Mouse (Mus musculus): ENCODE measurements around the gene Inpp5d. TPM values are rescaled to one million over a fixed set of nuclear protein-coding genes. Genes with fewer than 3 reads are reported as not detected.

The Inpp5d gene
- polyA plus RNA-seq, 1 experiment from 2014 or later = 13.6 TPM

- Histone ChIP-seq H3K4me3 (ENCODE audit: low read depth, low read length) (no peak overlapping the region), H3K4me1 (ENCODE audit: insufficient read depth, low read depth, low read length) (no peaks in the 10 kb centered on the region), H3K9me3 (ENCODE audit: low read length) (no peaks in the 10 kb centered on the region), H3K9ac (replicated peaks; ENCODE audit: low read depth) (no peak overlapping the region), H3K4me2 (replicated peaks; ENCODE audit: low read depth, low read length) (no peak overlapping the region), H3K27ac (ENCODE audit: low read length) (no peak overlapping the region), H3K27me3 (replicated peaks; ENCODE audit: insufficient read depth, low read length) (no peaks in the 10 kb centered on the region), H3K36me3 (ENCODE audit: insufficient read depth, low read length) (no peaks in the 10 kb centered on the region)
- DNase-seq (ENCODE audit: low spot score) (no peak), ATAC-seq (no peak)
- no peak for TF ChIP-seq EP300 (IDR thresholded peaks at IDR 0.05)
- TF ChIP-seq CTCF (IDR thresholded peaks at IDR 0.05) = no peak
- 29% methylated on average over 2 of the region's 2 CpGs for WGBS
Measured at GRCm38 (mm10) chr1:87628085-87628484, 8.0 kb downstream of the Inpp5d start.

- Histone ChIP-seq H3K4me3 (ENCODE audit: low read depth, low read length) (no peak overlapping the region), H3K9ac (replicated peaks; ENCODE audit: low read depth) (no peak overlapping the region), H3K27me3 (replicated peaks; ENCODE audit: insufficient read depth, low read length) (no peaks in the 10 kb centered on the region), H3K4me1 (ENCODE audit: insufficient read depth, low read depth, low read length) (no peaks in the 10 kb centered on the region), H3K36me3 (ENCODE audit: insufficient read depth, low read length) (no peaks in the 10 kb centered on the region), H3K27ac (ENCODE audit: low read length) (no peak overlapping the region), H3K4me2 (replicated peaks; ENCODE audit: low read depth, low read length) (no peak overlapping the region), H3K9me3 (ENCODE audit: low read length) (no peaks in the 10 kb centered on the region)
- 64% methylated on average over 10 of the region's 10 CpGs for WGBS
- TF ChIP-seq EP300 (IDR thresholded peaks at IDR 0.05) (no peak), CTCF (IDR thresholded peaks at IDR 0.05) (no peak)
- DNase-seq (ENCODE audit: low spot score) (no peak), ATAC-seq (no peak)
Measured at GRCm38 (mm10) chr1:87631584-87631983, 11.5 kb downstream of the Inpp5d start.

- Histone ChIP-seq H3K9ac (replicated peaks; ENCODE audit: low read depth) (no peak overlapping the region), H3K4me1 (ENCODE audit: insufficient read depth, low read depth, low read length) (no peaks in the 10 kb centered on the region), H3K27ac (ENCODE audit: low read length) (no peak overlapping the region), H3K4me3 (ENCODE audit: low read depth, low read length) (no peak overlapping the region), H3K27me3 (replicated peaks; ENCODE audit: insufficient read depth, low read length) (no peaks in the 10 kb centered on the region), H3K9me3 (ENCODE audit: low read length) (no peaks in the 10 kb centered on the region), H3K36me3 (ENCODE audit: insufficient read depth, low read length) (no peaks in the 10 kb centered on the region), H3K4me2 (replicated peaks; ENCODE audit: low read depth, low read length) (no peak overlapping the region)
- DNase-seq (ENCODE audit: low spot score) (no peak), ATAC-seq (no peak)
- TF ChIP-seq EP300 (IDR thresholded peaks at IDR 0.05) (no peak), CTCF (IDR thresholded peaks at IDR 0.05) (no peak)
- WGBS = 65% methylated on average over 6 of the region's 6 CpGs
Measured at GRCm38 (mm10) chr1:87632163-87632562, 12.1 kb downstream of the Inpp5d start.

GRCm38 (mm10) chr1:87636716-87637117, 16.6 kb downstream of the Inpp5d start:
- no peak overlapping the region for H3K4me2 ChIP-seq (replicated peaks; ENCODE audit: low read depth, low read length)
- no peak for DNase-seq (ENCODE audit: low spot score)
- H3K27me3 ChIP-seq (replicated peaks; ENCODE audit: insufficient read depth, low read length) = no peaks in the 10 kb centered on the region
- H3K9me3 ChIP-seq (ENCODE audit: low read length) = no peaks in the 10 kb centered on the region
- no peak overlapping the region for H3K27ac ChIP-seq (ENCODE audit: low read length)
- WGBS = 87% methylated on average over 12 of the region's 12 CpGs
- ATAC-seq = no peak
- H3K9ac ChIP-seq (replicated peaks; ENCODE audit: low read depth) = no peak overlapping the region
- H3K4me3 ChIP-seq (ENCODE audit: low read depth, low read length) = no peak overlapping the region
- TF ChIP-seq CTCF (IDR thresholded peaks at IDR 0.05) = no peak
- no peak for TF ChIP-seq EP300 (IDR thresholded peaks at IDR 0.05)
- peaks cover 4% of the 10 kb centered on the region; the same call in 1 of the 2 replicates for H3K4me1 ChIP-seq (ENCODE audit: insufficient read depth, low read depth, low read length)
- H3K36me3 ChIP-seq (ENCODE audit: insufficient read depth, low read length) = no peaks in the 10 kb centered on the region

- no peak for TF ChIP-seq EP300 (IDR thresholded peaks at IDR 0.05)
- TF ChIP-seq CTCF (IDR thresholded peaks at IDR 0.05) = no peak
- H3K9me3 ChIP-seq (ENCODE audit: low read length) = no peaks in the 10 kb centered on the region
- DNase-seq (ENCODE audit: low spot score) = peak; percentile 59
- ATAC-seq = peak; percentile 68
- H3K4me3 ChIP-seq (ENCODE audit: low read depth, low read length) = no peak overlapping the region
- H3K27ac ChIP-seq (ENCODE audit: low read length) = no peak overlapping the region
- WGBS = 78% methylated on average over 4 of the region's 4 CpGs
- H3K27me3 ChIP-seq (replicated peaks; ENCODE audit: insufficient read depth, low read length) = no peaks in the 10 kb centered on the region
- H3K4me1 ChIP-seq (ENCODE audit: insufficient read depth, low read depth, low read length) = peaks cover 4% of the 10 kb centered on the region; the same call in 1 of the 2 replicates
- H3K4me2 ChIP-seq (replicated peaks; ENCODE audit: low read depth, low read length) = no peak overlapping the region
- no peak overlapping the region for H3K9ac ChIP-seq (replicated peaks; ENCODE audit: low read depth)
- no peaks in the 10 kb centered on the region for H3K36me3 ChIP-seq (ENCODE audit: insufficient read depth, low read length)
Measured at GRCm38 (mm10) chr1:87637121-87637877, 17.2 kb downstream of the Inpp5d start.

GRCm38 (mm10) chr1:87637878-87638600, 17.9 kb downstream of the Inpp5d start:
- Histone ChIP-seq H3K4me2 (replicated peaks; ENCODE audit: low read depth, low read length) (no peak overlapping the region), H3K27me3 (replicated peaks; ENCODE audit: insufficient read depth, low read length) (no peaks in the 10 kb centered on the region)

More at GRCm38 (mm10) chr1:87637878-87638600, 17.9 kb downstream of the Inpp5d start:
- H3K27ac ChIP-seq (ENCODE audit: low read length) = no peak overlapping the region
- no peak overlapping the region for H3K9ac ChIP-seq (replicated peaks; ENCODE audit: low read depth)
- H3K4me1 ChIP-seq (ENCODE audit: insufficient read depth, low read depth, low read length) = peaks cover 4% of the 10 kb centered on the region; the same call in 1 of the 2 replicates
- ATAC-seq (no peak), DNase-seq (ENCODE audit: low spot score) (no peak)
- 80% methylated on average over 4 of the region's 4 CpGs for WGBS
- no peaks in the 10 kb centered on the region for H3K36me3 ChIP-seq (ENCODE audit: insufficient read depth, low read length)
- TF ChIP-seq EP300 (IDR thresholded peaks at IDR 0.05) (no peak), CTCF (IDR thresholded peaks at IDR 0.05) (no peak)
- no peaks in the 10 kb centered on the region for H3K9me3 ChIP-seq (ENCODE audit: low read length)
- no peak overlapping the region for H3K4me3 ChIP-seq (ENCODE audit: low read depth, low read length)
